Mouse (Mus musculus): ENCODE measurements around the gene Morn3.

The Morn3 gene

GRCm38 (mm10) chr5:123046916-123047315 is at the start of gene Morn3:
Gene Morn3 (minus strand): TSS chr5:123047016.
- 89% methylated on average over 3 of the region's 3 CpGs for WGBS

GRCm38 (mm10) chr5:123096299-123096698 is 49.5 kb upstream of the Morn3 start:
- 91% methylated on average over 8 of the region's 8 CpGs for WGBS

DNA sequence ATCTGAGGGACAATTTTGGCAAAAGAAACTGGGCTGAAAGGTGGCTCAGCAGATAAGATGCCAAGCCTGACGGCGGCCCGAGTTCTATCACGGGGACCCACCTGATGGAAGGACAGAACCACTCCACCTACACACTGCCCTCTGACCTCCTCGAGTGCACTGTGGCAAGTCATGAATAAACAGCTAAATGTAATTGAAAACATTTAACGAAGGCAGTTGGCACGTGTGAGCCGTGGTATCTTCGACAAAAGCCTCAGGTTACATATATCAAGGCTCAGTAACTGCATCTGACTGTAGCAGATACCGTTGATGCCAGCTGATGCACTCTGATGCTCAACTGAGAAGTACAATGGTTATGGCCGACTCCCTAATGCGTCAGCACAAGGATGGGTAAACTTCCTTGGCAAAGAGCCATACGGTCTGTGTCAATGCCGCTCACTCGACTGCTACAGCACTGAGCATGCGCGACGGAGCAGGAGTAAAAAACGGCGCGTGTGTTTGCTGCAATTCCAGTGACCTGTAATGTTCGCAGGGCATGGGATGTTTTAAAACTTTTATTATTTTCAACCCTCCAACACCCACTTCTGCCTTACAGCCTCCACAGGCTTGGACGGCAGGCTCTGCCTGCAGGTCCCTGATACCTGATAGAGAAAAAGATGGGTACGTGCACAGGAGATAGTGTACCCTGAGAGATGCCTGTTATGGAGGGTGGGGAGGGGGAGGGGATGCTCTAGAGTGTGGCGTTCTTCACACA is 47.6 kb upstream of the Morn3 start:
- 66% methylated on average over 25 of the region's 25 CpGs for WGBS

GRCm38 (mm10) chr5:123093077-123093633 is 46.3 kb upstream of the Morn3 start:
- 93% methylated on average over 14 of the region's 14 CpGs for WGBS

DNA sequence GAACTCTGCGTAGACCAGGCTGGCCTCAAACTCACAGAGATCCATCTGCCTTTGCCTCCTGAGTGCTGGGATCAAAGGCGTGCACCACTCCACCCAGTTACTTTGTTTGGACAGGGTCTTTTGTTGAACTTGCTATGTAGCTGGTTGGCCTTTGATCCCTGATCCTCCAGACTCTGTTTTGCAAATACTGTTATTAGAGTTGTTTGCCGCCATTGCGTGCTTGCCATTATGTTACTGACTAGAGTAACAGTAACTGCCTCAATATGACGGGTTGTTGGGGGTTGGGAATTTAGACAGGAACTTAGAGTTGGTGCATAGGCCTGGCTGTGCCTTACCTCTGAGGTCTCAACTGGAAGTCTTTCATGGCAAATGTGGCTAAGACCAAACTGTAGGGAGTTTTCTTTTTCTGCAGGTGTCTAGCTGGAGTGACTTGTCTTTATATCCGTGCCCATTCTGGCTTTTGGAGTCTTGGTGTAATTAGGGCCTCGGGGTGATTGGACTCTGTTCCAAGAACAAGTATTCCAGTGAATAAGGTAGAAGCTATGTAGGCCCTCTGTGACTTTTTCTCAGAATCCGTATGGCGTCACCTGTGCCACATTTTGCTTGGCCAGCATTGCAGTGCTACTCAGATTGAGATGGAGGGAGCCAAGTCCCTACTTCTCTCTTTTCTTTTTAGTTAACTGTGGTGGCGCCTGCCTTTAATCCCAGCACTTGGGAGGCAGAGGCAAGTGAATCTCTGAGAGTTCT is 43.9 kb upstream of the Morn3 start:
- 90% methylated on average over 10 of the region's 10 CpGs for WGBS

- WGBS = 93% methylated on average over 4 of the region's 4 CpGs
These were observed 42.0 kb upstream of the Morn3 start for GRCm38 (mm10) chr5:123088784-123089183.

DNA sequence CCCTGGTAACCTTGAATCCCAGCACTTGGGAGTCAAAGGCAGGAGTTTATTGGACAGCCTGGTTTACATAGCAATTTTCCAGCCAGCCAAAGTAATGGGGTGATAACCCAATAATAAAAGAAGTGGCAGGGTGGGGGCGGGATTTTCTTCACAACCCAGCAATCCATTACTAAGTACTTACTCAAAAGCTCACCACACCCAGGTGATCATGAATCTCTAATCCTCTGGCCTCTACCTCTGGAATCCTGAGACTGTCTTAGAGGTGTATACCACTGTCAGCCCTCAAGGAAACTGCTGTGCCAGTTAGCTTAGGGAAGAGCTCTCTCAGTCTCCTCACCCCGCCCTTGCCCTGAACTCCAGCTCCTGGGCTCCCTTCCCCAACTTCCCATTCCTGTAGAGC is 39.7 kb upstream of the Morn3 start:
- 82% methylated on average over 2 of the region's 2 CpGs for WGBS

- WGBS = 78% methylated on average over 13 of the region's 13 CpGs
These were observed 36.7 kb upstream of the Morn3 start for GRCm38 (mm10) chr5:123083340-123084050.

- WGBS = 94% methylated on average over 13 of the region's 13 CpGs
These were observed 33.7 kb upstream of the Morn3 start for GRCm38 (mm10) chr5:123080510-123080909.

- WGBS = 58% methylated on average over 8 of the region's 8 CpGs
These were observed 33.2 kb upstream of the Morn3 start for GRCm38 (mm10) chr5:123080041-123080440.

DNA sequence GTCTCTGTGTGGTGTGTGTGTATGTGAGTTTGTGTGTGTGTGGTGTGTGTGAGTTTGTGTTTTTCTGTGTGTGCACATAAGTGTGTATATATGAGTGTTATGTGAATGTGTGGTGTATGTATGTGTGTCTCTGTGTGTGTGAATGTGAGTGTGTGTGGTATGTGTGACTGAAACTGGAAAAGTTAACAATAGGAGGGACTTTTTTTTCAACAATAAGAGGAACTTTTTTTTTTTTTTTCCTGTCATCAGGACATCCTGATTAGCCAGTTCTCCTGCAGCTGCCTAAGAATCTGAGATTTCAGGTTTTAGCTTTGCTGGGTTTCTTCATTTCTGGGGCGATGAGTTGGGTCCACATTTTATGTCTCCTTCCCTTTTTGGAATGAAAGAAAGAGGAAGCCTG is 32.8 kb upstream of the Morn3 start:
- 78% methylated on average over 1 of the region's 1 CpGs for WGBS

DNA sequence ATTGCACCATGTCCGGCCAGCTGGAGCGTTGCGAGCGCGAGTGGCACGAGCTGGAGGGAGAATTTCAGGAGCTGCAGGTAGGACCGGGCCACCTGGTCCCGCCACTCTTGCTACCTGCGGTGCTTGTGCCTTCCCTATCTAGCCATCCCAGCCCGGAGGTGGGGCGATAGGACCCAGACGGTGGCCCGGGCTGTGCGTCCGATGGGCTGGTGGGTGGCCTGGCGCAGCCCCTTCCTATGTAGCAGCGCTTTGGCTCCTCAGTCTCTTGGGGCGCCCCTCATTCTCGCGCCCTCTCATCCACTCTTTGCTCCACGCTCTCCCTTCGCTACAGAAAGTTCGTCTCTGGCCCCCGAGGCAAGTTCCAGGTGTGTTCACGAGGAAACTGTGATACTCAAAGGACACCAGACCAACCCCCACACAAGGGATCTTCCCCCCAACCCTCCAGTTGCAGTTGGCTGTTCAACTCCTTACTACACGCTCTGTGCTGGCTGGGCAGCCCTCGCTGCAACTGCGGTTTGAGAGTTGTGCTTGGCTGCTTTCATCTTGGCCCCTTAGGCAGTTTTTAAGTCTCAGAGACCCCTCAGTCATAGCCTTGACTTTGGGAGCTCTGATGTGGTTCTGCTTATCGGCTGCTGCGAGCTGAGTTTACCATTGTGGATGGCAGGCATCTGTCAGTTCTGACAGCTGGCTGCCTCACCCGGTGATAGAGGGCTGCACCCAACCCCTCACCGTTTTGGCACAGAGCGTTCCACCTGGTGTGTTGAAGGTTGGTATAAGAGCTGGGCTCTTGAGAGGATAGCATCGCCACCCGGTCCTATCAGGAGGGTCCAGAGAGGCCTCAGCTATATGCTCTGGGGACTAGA is 29.8 kb upstream of the Morn3 start:
- WGBS = 4% methylated on average over 35 of the region's 35 CpGs

DNA sequence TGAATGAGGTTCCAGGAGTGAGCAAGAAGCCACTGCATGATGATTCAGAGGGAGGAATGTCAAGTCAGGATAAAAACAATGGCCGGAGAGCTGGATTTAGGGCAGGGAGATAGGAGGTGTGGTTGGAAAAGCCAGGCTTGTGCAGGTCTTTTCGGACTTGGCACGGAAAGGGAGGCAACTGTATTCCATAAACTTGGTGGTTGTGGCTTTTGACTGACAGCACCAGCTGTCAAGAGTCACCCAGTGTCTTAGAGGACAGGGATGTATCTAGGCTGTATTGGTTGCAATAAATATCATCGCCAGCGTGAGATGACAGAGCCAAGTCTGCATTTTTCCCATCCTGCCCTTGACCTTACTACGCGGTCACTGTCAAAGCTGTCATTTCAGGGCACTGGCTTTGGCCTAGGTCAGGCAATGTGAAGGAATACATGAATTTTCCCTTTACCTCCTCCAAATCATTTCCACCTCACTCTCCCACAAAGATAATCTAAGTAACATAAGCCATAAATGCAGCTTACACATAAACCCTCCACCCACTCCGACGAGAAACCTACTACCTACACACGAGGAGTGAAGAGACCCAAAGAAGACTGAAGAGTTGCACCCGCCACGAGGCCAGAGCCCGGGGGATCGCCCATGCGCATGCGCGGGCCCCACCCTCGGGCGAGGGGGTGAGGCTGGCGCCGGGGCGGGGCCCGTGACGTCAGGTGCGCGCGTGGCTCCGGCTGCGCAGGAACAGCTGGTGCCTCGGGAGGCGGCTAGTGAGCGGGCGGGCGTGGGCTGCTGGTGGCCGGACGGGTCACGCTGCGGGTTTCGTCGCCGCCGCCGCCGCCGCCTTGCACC is 29.0 kb upstream of the Morn3 start:
- WGBS = 8% methylated on average over 45 of the region's 45 CpGs

DNA sequence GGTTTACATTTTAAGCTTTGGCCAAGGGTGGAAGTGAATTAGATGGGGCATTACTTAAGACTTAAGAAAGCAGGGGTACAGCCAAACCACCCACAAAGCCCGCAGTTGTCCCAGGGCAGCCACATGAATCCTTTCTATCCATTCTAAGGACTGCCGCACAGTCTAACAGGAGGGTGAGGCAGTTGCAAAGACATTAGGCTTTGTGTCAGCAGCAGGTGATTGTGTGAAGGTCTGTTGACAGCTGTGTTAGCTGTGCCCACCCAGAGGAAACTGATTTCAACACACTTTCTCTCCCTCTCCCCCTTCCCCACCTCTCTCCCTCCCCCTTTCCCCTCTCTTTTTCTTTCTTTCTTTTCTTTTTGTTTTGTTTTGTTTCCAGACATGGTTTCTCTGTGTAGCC is 21.9 kb upstream of the Morn3 start:
- 98% methylated on average over 2 of the region's 2 CpGs for WGBS

DNA sequence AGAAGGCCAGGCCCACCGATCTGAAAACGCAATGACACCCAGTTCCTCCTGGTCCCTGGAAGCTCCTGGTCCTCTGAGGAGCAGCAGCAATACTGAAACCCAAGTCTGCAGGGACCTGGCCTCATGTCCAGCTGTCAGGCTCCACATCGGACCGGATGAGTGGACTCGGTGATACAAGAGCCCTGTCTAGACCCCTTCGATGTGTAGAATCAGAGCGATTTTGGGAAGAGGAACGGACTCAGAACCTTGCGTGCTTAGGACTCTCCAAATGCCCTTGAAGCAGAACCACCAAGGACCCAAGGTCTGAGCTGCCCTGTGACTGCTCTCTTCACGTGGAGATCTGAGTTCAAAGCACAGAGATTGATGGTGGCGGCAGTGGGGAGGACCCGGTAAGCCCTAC is 21.3 kb upstream of the Morn3 start, which contains the start of gene Tmem120b:
Gene Tmem120b, plus strand, starts transcription at position 301 of the 400 bp plus-strand sequence.
- WGBS = 87% methylated on average over 12 of the region's 12 CpGs

GRCm38 (mm10) chr5:123067395-123067995 is 20.7 kb upstream of the Morn3 start:
- WGBS = 14% methylated on average over 6 of the region's 6 CpGs

DNA sequence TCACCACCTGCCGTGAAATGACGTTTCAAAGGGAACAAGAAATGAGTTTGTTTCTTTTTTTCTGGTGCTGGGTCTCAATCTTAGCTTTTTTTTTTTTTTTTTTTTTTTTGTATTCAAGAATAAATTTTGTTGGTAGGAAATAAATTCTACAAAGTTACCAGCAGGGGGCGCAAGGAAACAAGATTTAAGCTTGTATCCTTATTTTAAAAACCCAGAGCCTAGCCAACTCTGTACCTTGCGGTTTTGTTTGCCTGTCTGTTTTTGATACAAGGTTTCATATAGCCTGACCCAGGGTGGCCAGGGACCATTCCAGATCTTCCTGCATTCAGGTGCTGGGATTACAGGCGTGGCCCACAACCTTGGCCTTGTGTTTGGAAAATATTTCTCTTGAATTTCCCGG is 17.4 kb upstream of the Morn3 start:
- 18% methylated on average over 6 of the region's 6 CpGs for WGBS

DNA sequence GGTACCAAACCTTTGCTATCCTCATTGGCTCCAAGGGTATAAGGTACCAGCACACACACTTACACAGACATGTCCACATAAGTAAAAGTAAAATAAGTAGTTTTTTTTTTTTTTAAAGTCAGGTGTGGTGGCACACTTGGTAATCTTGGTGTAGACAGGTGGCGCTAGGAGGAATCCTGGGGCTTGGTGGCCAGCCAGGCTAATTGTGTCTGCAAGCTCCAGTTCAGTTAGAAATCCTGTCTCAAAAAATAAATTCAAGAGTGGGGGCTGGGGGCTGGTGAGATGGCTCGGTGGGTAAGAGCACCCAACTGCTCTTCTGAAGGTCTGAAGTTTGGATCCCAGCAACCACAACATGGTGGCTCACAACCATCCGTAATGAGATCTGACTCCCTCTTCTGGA is 16.3 kb upstream of the Morn3 start:
- 78% methylated on average over 3 of the region's 3 CpGs for WGBS

- WGBS = 75% methylated on average over 6 of the region's 6 CpGs
These were observed 14.6 kb upstream of the Morn3 start for GRCm38 (mm10) chr5:123061402-123061749.

Measured in cerebral cortex, adult 2 months (tissue).